Mouse (Mus musculus): ENCODE measurements around the gene Olfr513. TPM values are rescaled to one million over a fixed set of nuclear protein-coding genes. Genes with fewer than 3 reads are reported as not detected.

Olfr513 gene
- polyA plus RNA-seq (2012; rRNA removed) (not detected in 2 replicates), polyA plus RNA-seq (2014; fragmentation: Nextera tagmentation; extraction: Ambion mirVana) (not detected in 2 replicates)

DNA sequence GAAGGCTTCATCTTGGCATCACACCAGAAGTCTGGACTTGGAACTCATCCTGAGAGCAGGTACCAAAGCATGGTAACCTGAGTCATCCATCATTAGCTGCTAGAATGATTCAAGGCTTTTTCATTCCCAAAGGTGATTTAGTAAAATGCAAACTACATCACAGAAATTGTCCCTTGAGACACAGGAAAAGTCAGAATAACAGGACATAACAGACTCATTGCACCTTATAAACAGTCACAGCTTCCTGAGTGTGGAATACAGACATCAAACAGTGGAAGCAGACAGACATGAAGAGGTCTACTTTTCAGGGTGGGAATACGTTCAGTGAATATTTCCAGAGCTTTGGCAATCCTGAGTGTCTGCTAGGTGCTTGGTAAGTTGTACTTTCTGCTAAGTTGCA, at the start of gene Olfr513:
Gene Olfr513, plus strand, starts transcription at position 301 of the 400 bp plus-strand sequence.
- H3K27me3 ChIP-seq (ENCODE audit: control insufficient read depth, insufficient read depth, low read length), result no peaks in the 10 kb centered on the region
- ATAC-seq (ENCODE audit: low FRiP score, low read depth), result no peak
- no peak within 1 kb of the TSS for H3K27ac ChIP-seq (replicated peaks; ENCODE audit: low read depth, low read length)
- no peaks in the 10 kb centered on the region for H3K9me3 ChIP-seq (ENCODE audit: control insufficient read depth, low read length)
- 61% methylated on average over 1 of the region's 1 CpGs for WGBS
- no peaks in the 10 kb centered on the region for H3K4me1 ChIP-seq (ENCODE audit: control insufficient read depth, insufficient read depth, low read length)
- no peak within 1 kb of the TSS for H3K9ac ChIP-seq (ENCODE audit: low read depth, low read length, severe bottlenecking)
- H3K4me2 ChIP-seq (replicated peaks; ENCODE audit: low read depth, low read length, severe bottlenecking), result no peak within 1 kb of the TSS
- H3K4me3 ChIP-seq (replicated peaks; ENCODE audit: low read length), result no peak within 1 kb of the TSS
- TF ChIP-seq POLR2A (IDR thresholded peaks at IDR 0.05; ENCODE audit: borderline replicate concordance, extremely low read depth, insufficient read depth, insufficient read length), result no peak
- H3K36me3 ChIP-seq (ENCODE audit: control insufficient read depth, insufficient read depth, low read length), result no peaks in the 10 kb centered on the region
- no peak for DNase-seq (ENCODE audit: low spot score)

- DNase-seq (ENCODE audit: low spot score) (no peak), ATAC-seq (ENCODE audit: low FRiP score, low read depth) (no peak)
- H3K36me3 ChIP-seq (ENCODE audit: control insufficient read depth, insufficient read depth, low read length), result no peaks in the 10 kb centered on the region
- no peak within 1 kb of the TSS for H3K27ac ChIP-seq (replicated peaks; ENCODE audit: low read depth, low read length)
- no peak within 1 kb of the TSS for H3K4me2 ChIP-seq (replicated peaks; ENCODE audit: low read depth, low read length, severe bottlenecking)
- no peaks in the 10 kb centered on the region for H3K27me3 ChIP-seq (ENCODE audit: control insufficient read depth, insufficient read depth, low read length)
- no peak within 1 kb of the TSS for H3K4me3 ChIP-seq (replicated peaks; ENCODE audit: low read length)
- H3K4me1 ChIP-seq (ENCODE audit: control insufficient read depth, insufficient read depth, low read length), result no peaks in the 10 kb centered on the region
- no peaks in the 10 kb centered on the region for H3K9me3 ChIP-seq (ENCODE audit: control insufficient read depth, low read length)
- no peak for TF ChIP-seq POLR2A (IDR thresholded peaks at IDR 0.05; ENCODE audit: borderline replicate concordance, extremely low read depth, insufficient read depth, insufficient read length)
- H3K9ac ChIP-seq (ENCODE audit: low read depth, low read length, severe bottlenecking), result no peak within 1 kb of the TSS
Measured at GRCm38 (mm10) chr7:108713020-108713419, 37.8 kb upstream of the Olfr513 start, which contains the start of gene Olfr512. Gene Olfr512 (plus strand): TSS chr7:108713320.

- Histone ChIP-seq H3K4me1 (ENCODE audit: control insufficient read depth, insufficient read depth, low read length) (no peaks in the 10 kb centered on the region), H3K4me3 (replicated peaks; ENCODE audit: low read length) (no peak overlapping the region), H3K27me3 (ENCODE audit: control insufficient read depth, insufficient read depth, low read length) (no peaks in the 10 kb centered on the region), H3K27ac (replicated peaks; ENCODE audit: low read depth, low read length) (no peak overlapping the region), H3K36me3 (ENCODE audit: control insufficient read depth, insufficient read depth, low read length) (no peaks in the 10 kb centered on the region), H3K4me2 (replicated peaks; ENCODE audit: low read depth, low read length, severe bottlenecking) (no peak overlapping the region), H3K9me3 (ENCODE audit: control insufficient read depth, low read length) (no peaks in the 10 kb centered on the region), H3K9ac (ENCODE audit: low read depth, low read length, severe bottlenecking) (no peak overlapping the region)
- DNase-seq (ENCODE audit: low spot score) (peak; percentile 3), ATAC-seq (ENCODE audit: low FRiP score, low read depth) (no peak)
- 43% methylated on average over 3 of the region's 3 CpGs for WGBS
- TF ChIP-seq POLR2A (IDR thresholded peaks at IDR 0.05; ENCODE audit: borderline replicate concordance, extremely low read depth, insufficient read depth, insufficient read length), result no peak
Measured at GRCm38 (mm10) chr7:108760411-108760810, 9.6 kb downstream of the Olfr513 start.

DNA sequence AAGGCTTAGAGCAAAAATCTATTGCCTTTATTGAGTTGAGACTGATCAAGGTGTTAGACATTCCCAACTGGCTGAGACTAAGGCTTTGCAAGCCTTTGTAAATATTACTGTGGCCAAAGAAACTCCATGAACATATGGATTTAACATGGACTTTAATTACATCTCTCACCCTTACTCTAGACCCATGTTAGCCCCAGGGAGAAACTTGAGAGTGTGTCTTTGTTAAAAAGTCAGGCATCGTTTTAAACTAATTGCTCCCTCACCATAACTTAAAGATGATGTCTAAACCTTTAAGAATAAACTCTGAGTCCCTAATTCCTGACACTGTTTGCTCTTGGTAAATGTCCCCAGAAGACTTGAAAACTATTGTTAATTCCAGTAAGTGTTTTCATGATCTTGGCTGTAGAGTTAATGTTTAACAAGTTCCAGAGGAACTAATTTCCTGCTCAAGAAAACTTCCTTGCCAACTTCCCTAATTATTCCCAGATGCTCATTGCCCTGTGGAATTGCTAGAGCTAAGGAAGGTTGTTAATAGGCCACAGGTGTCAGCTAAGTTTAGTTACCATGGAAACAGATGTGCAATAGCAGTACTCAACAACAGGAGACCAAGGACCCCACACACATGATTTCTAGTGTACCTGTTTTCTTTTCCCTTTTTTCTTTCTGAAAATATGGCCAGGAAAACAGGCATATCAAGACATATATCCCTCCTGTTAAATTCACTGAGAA, 46.6 kb downstream of the Olfr513 start:
- H3K9me3 ChIP-seq (ENCODE audit: control insufficient read depth, low read length), result no peaks in the 10 kb centered on the region
- no peak overlapping the region for H3K4me3 ChIP-seq (replicated peaks; ENCODE audit: low read length)
- no peak for TF ChIP-seq POLR2A (IDR thresholded peaks at IDR 0.05; ENCODE audit: borderline replicate concordance, extremely low read depth, insufficient read depth, insufficient read length)
- H3K27ac ChIP-seq (replicated peaks; ENCODE audit: low read depth, low read length), result no peak overlapping the region
- WGBS, result 0% methylated on average over 1 of the region's 1 CpGs
- H3K4me2 ChIP-seq (replicated peaks; ENCODE audit: low read depth, low read length, severe bottlenecking), result no peak overlapping the region
- ATAC-seq (ENCODE audit: low FRiP score, low read depth), result peak; percentile 94
- no peak overlapping the region for H3K9ac ChIP-seq (ENCODE audit: low read depth, low read length, severe bottlenecking)
- H3K36me3 ChIP-seq (ENCODE audit: control insufficient read depth, insufficient read depth, low read length), result no peaks in the 10 kb centered on the region
- no peaks in the 10 kb centered on the region for H3K27me3 ChIP-seq (ENCODE audit: control insufficient read depth, insufficient read depth, low read length)
- peaks cover 18% of the 10 kb centered on the region for H3K4me1 ChIP-seq (ENCODE audit: control insufficient read depth, insufficient read depth, low read length)
- peak; percentile 92 for DNase-seq (ENCODE audit: low spot score)

Other genes with a start within 250 kb of the Olfr513 start
- not detected in 2 replicates for gene Olfr502, start 225.9 kb upstream of the Olfr513 start, polyA plus RNA-seq (2012; rRNA removed)
- not detected in 2 replicates for gene Olfr502, start 225.9 kb upstream of the Olfr513 start, polyA plus RNA-seq (2014; fragmentation: Nextera tagmentation; extraction: Ambion mirVana)
- not detected in 2 replicates for gene Olfr503, start 206.4 kb upstream of the Olfr513 start, polyA plus RNA-seq (2012; rRNA removed)
- not detected in 2 replicates for gene Olfr503, start 206.4 kb upstream of the Olfr513 start, polyA plus RNA-seq (2014; fragmentation: Nextera tagmentation; extraction: Ambion mirVana)
- not detected in 2 replicates for gene Olfr504, start 185.2 kb upstream of the Olfr513 start, polyA plus RNA-seq (2012; rRNA removed)
- gene Olfr504, start 185.2 kb upstream of the Olfr513 start, polyA plus RNA-seq (2014; fragmentation: Nextera tagmentation; extraction: Ambion mirVana), result not detected in 2 replicates
- not detected in 2 replicates for gene Olfr506, start 140.2 kb upstream of the Olfr513 start, polyA plus RNA-seq (2012; rRNA removed)
- not detected in 2 replicates for gene Olfr506, start 140.2 kb upstream of the Olfr513 start, polyA plus RNA-seq (2014; fragmentation: Nextera tagmentation; extraction: Ambion mirVana)
- not detected in 2 replicates for gene Olfr507, start 129.2 kb upstream of the Olfr513 start, polyA plus RNA-seq (2012; rRNA removed)
- not detected in 2 replicates for gene Olfr507, start 129.2 kb upstream of the Olfr513 start, polyA plus RNA-seq (2014; fragmentation: Nextera tagmentation; extraction: Ambion mirVana)
- gene Olfr508, start 121.0 kb upstream of the Olfr513 start, polyA plus RNA-seq (2012; rRNA removed), result not detected in 2 replicates
- gene Olfr508, start 121.0 kb upstream of the Olfr513 start, polyA plus RNA-seq (2014; fragmentation: Nextera tagmentation; extraction: Ambion mirVana), result not detected in 2 replicates
- not detected in 2 replicates for gene Olfr509, start 99.1 kb upstream of the Olfr513 start, polyA plus RNA-seq (2012; rRNA removed)
- not detected in 2 replicates for gene Olfr509, start 99.1 kb upstream of the Olfr513 start, polyA plus RNA-seq (2014; fragmentation: Nextera tagmentation; extraction: Ambion mirVana)
- not detected in 2 replicates for gene Olfr510, start 84.6 kb upstream of the Olfr513 start, polyA plus RNA-seq (2012; rRNA removed)
- not detected in 2 replicates for gene Olfr510, start 84.6 kb upstream of the Olfr513 start, polyA plus RNA-seq (2014; fragmentation: Nextera tagmentation; extraction: Ambion mirVana)
- gene Olfr512, start 37.7 kb upstream of the Olfr513 start, polyA plus RNA-seq (2012; rRNA removed), result not detected in 2 replicates
- gene Olfr512, start 37.7 kb upstream of the Olfr513 start, polyA plus RNA-seq (2014; fragmentation: Nextera tagmentation; extraction: Ambion mirVana), result not detected in 2 replicates
- gene Olfr514, start 75.0 kb downstream of the Olfr513 start, polyA plus RNA-seq (2012; rRNA removed), result not detected in 2 replicates
- not detected in 2 replicates for gene Olfr514, start 75.0 kb downstream of the Olfr513 start, polyA plus RNA-seq (2014; fragmentation: Nextera tagmentation; extraction: Ambion mirVana)
- not detected in 2 replicates for gene Olfr516, start 99.6 kb downstream of the Olfr513 start, polyA plus RNA-seq (2012; rRNA removed)
- gene Olfr516, start 99.6 kb downstream of the Olfr513 start, polyA plus RNA-seq (2014; fragmentation: Nextera tagmentation; extraction: Ambion mirVana), result not detected in 2 replicates
- not detected in 2 replicates for gene Olfr517, start 121.4 kb downstream of the Olfr513 start, polyA plus RNA-seq (2012; rRNA removed)
- gene Olfr517, start 121.4 kb downstream of the Olfr513 start, polyA plus RNA-seq (2014; fragmentation: Nextera tagmentation; extraction: Ambion mirVana), result not detected in 2 replicates
- gene Olfr518, start 134.0 kb downstream of the Olfr513 start, polyA plus RNA-seq (2012; rRNA removed), result not detected in 2 replicates
- gene Olfr518, start 134.0 kb downstream of the Olfr513 start, polyA plus RNA-seq (2014; fragmentation: Nextera tagmentation; extraction: Ambion mirVana), result not detected in 2 replicates
- gene Olfr519, start 143.4 kb downstream of the Olfr513 start, polyA plus RNA-seq (2012; rRNA removed), result not detected in 2 replicates
- gene Olfr519, start 143.4 kb downstream of the Olfr513 start, polyA plus RNA-seq (2014; fragmentation: Nextera tagmentation; extraction: Ambion mirVana), result not detected in 2 replicates
- gene Nlrp10, start 179.2 kb downstream of the Olfr513 start, polyA plus RNA-seq (2012; rRNA removed), result 0.10 and 0.19 TPM in 2 replicates
- gene Nlrp10, start 179.2 kb downstream of the Olfr513 start, polyA plus RNA-seq (2014; fragmentation: Nextera tagmentation; extraction: Ambion mirVana), result 0.10 and 0.25 TPM in 2 replicates
- 122 and 141 TPM in 2 replicates for gene Eif3f, start 183.4 kb downstream of the Olfr513 start, polyA plus RNA-seq (2012; rRNA removed)
- gene Eif3f, start 183.4 kb downstream of the Olfr513 start, polyA plus RNA-seq (2014; fragmentation: Nextera tagmentation; extraction: Ambion mirVana), result 120 and 123 TPM in 2 replicates
- 14.1 and 15.5 TPM in 2 replicates for gene Tub, start 199.4 kb downstream of the Olfr513 start, polyA plus RNA-seq (2012; rRNA removed)
- gene Tub, start 199.4 kb downstream of the Olfr513 start, polyA plus RNA-seq (2014; fragmentation: Nextera tagmentation; extraction: Ambion mirVana), result 4.0 TPM in 2 replicates